Mouse (Mus musculus): ENCODE measurements around the gene Snph. TPM values are rescaled to one million over a fixed set of nuclear protein-coding genes. Genes with fewer than 3 reads are reported as not detected.

The Snph gene
- polyA plus RNA-seq, 1 experiment from 2014 or later, result 33.1 TPM

- peaks cover 31% of the 10 kb centered on the region for H3K4me1 ChIP-seq (ENCODE audit: control insufficient read depth, insufficient read depth, low read length)
- WGBS, result under 1% methylated on average over 57 of the region's 93 CpGs
- peaks cover 19% of the 10 kb centered on the region for H3K36me3 ChIP-seq (ENCODE audit: control insufficient read depth, insufficient read depth, low read length)
- ATAC-seq (ENCODE audit: low read depth), result peak; percentile 98
- H3K9me3 ChIP-seq (ENCODE audit: control insufficient read depth, low read length), result no peaks in the 10 kb centered on the region
- H3K4me2 ChIP-seq (ENCODE audit: low read depth, low read length), result peak within 1 kb of the TSS; percentile 95
- no peaks in the 10 kb centered on the region for H3K27me3 ChIP-seq (ENCODE audit: control insufficient read depth, insufficient read depth, low read length)
- peak within 1 kb of the TSS; percentile 70 for H3K4me3 ChIP-seq (ENCODE audit: low read depth, low read length)
- peak within 1 kb of the TSS; percentile 76 for H3K9ac ChIP-seq (replicated peaks; ENCODE audit: low read depth, low read length)
- H3K27ac ChIP-seq (ENCODE audit: low read depth, low read length), result peak within 1 kb of the TSS; percentile 88
Measured at GRCm38 (mm10) chr2:151542323-151543062, 89.9 kb downstream of the Snph start, which contains the start of gene Fkbp1a. Fkbp1a (plus strand) TSS chr2:151542483.

Other genes with a start within 250 kb of the Snph start
- not detected in 2 replicates for gene 4921509C19Rik, start 156.4 kb downstream of the Snph start, polyA plus RNA-seq (2014; fragmentation: Nextera tagmentation; extraction: Ambion mirVana)
- gene Nsfl1c, start 138.4 kb downstream of the Snph start, polyA plus RNA-seq (2014; fragmentation: Nextera tagmentation; extraction: Ambion mirVana), result 264 and 265 TPM in 2 replicates
- gene Fkbp1a, start 90.1 kb downstream of the Snph start, polyA plus RNA-seq (2014; fragmentation: Nextera tagmentation; extraction: Ambion mirVana), result 618 and 641 TPM in 2 replicates
- gene Sdcbp2, start 60.0 kb downstream of the Snph start, polyA plus RNA-seq (2014; fragmentation: Nextera tagmentation; extraction: Ambion mirVana), result 0.72 and 1.1 TPM in 2 replicates
- gene Rad21l, start 35.9 kb upstream of the Snph start, polyA plus RNA-seq (2014; fragmentation: Nextera tagmentation; extraction: Ambion mirVana), result 0.15 and 0.40 TPM in 2 replicates
- 23.4 and 26.7 TPM in 2 replicates for gene Tmem74b, start 69.4 kb upstream of the Snph start, polyA plus RNA-seq (2014; fragmentation: Nextera tagmentation; extraction: Ambion mirVana)
- gene Psmf1, start 111.6 kb upstream of the Snph start, polyA plus RNA-seq (2014; fragmentation: Nextera tagmentation; extraction: Ambion mirVana), result 61.9 and 70.6 TPM in 2 replicates
- 0.39 and 0.46 TPM in 2 replicates for gene Rspo4, start 210.3 kb upstream of the Snph start, polyA plus RNA-seq (2014; fragmentation: Nextera tagmentation; extraction: Ambion mirVana)

Data from neural tube, embryonic 14.5 days (tissue).